Mouse (Mus musculus) monocyte, adult 2 months (primary cell): ENCODE data around the gene Map2k2.
"Not testable (repeated sequence)": the region's sequence is repeated elsewhere in the genome, so short reads cannot be mapped to it uniquely, and the experiment has no call there.

Experiments used
- DNase-seq, 2 experiments: peaks; one replicate each; pipeline ENCODE4 v3.0.0; 2022; ENCODE audit warnings: low spot score in 2 of 2, low read depth in 1 of 2

Map2k2 gene

DNA sequence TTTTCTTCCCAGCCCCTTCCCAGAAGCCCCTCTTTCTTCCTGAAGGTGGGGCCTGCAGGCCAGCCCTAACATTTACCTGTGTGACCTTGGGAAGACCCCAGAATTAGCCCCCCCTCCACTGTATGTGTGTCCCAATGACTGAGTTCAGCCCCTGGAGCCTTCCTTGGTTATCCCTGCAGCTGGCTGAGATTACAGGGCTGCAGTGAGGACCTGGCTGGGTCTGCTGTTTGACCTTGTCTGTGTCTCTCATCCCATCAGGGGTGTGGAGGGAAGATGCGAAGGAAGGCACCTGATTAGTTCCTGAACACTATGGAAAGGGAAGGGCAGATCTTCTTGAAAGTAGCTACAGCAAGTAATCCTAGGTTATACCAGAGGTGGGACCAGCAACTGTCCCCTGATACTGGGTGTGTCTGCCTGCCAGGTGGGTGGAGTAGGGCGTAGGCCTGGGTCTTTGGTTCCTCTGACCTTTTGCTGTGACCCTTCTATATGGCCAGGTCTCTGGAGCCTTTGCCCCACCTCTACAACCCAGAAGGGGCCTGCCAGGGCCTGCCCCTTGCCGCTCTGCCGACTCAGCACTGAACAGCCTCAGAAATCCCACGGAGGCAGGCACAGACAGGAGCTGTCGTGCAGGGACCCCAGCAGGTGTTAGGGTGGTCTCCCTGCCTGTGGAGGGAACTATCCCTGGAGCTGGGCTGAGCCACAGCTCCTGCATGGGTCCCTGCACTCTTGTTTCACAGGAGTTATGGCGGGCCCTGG is 35.9 kb downstream of the Map2k2 start:
- no peak for DNase-seq

DNA sequence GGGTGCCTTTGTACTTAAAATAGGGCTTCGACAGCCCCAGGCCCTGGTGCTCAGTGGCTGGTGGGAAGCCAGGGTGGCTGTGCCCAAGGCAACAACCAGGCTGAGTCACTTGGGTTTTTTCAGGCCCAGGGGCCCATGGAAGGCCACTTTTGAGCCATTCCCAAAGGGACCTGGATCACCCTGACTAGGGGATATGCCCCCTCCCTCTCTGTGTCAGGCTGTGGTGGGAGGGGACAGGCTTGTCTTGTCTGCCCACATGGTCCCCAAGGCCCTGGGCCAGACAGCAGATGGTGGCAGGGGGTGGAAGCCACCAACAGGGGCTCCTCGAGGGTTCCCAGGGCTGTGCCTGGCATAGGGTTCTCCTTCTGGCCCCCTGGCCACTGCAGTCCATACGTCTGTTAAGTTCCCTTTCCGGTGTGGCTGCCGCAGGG is 36.9 kb downstream of the Map2k2 start:
- DNase-seq = no peak

DNA sequence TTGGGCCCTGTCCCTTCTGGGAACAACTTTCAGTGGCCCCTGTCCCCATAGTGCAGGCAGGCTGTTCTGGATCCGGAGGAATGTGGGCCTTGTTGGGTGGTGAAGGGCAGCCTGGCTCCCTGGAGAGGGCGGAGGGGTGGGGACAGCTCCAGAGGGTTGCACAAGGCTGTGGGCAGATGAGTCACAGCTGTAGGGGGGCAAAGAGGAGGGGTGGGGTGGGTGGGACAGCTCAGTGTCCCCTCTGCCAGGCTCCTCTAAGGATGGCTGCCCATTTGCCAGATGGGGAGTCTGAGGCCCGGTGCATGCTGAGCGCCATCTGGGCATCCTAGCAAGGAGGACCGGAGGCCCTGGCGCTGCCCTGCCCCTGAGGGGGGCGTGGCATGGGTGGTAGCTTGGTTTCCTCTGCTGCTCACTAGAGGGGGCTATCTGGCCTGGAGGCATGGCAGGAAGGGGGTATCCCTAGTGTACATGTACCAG is 37.5 kb downstream of the Map2k2 start:
- DNase-seq = no peak

DNA sequence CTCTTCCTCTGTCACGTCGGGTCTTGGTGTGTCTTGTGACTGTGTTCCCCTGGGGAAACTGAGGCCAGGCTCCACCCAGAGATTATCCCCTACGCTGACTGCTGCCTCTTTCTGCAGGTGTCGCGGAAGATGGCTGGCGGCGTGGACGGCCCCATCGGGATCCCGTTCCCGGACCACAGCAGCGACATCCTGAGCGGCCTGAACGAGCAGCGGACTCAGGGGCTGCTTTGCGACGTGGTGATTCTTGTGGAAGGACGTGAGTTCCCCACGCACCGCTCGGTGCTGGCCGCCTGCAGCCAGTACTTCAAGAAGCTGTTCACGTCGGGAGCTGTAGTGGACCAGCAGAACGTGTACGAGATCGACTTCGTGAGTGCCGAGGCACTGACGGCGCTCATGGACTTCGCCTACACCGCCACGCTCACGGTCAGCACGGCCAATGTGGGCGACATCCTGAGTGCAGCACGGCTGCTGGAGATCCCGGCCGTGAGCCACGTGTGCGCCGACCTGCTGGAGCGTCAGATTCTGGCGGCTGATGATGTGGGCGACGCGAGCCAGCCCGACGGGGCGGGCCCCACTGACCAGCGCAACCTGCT is 38.2 kb downstream of the Map2k2 start:
- DNase-seq = no peak

DNA sequence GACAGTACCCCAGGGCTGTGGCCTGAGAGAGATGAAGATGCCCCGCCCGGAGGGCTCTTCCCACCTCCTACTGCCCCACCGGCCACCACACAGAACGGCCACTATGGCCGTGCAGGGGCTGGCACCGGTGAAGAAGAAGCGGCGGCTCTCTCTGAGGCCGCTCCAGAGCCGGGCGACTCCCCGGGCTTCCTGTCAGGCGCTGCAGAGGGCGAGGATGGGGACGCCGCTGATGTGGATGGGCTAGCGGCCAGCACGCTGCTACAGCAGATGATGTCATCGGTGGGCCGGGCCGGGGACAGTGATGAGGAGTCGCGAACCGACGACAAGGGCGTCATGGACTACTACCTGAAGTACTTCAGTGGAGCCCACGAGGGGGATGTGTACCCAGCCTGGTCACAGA is 39.0 kb downstream of the Map2k2 start:
- DNase-seq = no peak

DNA sequence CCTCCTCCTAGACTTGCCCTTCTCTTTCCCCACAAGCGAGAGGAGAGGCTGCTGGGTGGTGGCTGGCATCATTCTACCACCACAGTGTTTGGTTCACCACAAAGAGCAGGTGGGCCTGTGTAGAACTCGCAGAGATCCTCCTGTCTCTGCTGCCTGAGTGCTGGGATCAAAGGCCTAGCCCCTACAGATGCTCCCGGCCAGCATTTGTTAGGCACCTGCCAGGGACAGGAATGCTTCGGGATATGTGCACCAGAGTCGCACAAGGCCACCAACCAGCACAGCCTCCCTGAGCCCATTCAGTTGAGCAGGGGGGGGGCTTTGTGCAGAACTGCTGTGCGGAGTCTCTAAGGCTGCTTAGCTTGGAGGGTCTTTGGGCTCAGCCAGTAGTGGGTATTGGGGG is 39.6 kb downstream of the Map2k2 start:
- DNase-seq = no peak

DNA sequence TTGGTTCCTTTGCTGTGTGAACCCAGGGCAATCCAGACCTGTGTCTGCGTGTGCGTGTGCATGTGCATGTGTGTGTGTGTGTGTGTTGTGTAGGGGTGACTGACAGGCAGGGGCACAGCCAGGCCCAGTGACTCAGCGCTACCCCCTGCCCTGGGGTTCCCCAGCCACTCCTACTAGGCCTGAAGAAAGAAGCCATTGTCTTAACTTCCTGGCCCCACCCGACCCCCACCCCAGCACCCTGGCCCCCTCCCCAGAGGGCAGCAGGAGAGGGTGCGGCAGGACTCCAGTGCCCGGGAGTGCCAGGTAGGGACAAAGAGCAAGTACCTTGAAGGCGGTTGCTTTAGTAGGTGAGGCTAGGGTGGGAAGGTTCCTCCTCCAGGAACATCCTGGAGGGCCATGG is 40.1 kb downstream of the Map2k2 start:
- no peak for DNase-seq

DNA sequence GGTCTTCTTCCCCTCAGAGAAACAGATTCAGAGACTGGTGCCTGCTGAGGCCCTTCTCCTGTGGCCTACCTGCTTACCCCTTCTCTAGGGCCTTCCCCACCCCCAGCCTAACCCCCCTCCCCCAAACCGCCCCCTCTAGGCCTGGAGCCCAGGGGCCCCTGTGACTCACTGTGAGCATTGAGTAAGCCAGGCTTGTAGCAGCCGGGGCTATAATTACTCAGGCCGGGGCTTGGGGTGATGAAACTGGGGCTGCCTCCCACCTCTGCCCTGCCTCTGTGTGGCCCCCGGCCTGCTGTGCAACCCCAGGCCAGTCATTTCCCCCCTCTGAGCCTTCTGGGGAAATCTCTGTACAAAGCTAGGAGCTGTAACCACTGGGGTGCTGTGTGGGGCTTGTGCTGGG is 40.6 kb downstream of the Map2k2 start:
- DNase-seq = no peak

DNA sequence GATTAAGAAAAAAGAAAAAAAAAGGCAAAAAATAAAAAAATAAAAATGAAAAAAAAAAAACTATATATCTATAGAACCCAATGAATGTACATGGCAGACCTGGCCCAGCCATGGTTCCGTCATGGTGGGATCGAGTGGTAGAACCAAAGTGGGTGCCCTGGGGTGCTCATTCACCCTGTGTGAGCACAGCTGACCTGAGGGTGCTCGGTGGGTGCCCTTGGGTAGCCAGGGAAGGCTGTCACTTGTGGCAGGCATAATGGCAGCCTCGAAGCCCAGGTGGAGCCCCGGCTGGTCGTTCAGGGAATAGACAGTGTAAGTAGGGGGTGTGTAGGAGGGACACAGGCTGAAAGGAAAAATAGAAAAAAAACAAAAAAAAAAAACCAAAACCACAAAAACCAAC is 45.5 kb downstream of the Map2k2 start:
- DNase-seq = no peak

DNA sequence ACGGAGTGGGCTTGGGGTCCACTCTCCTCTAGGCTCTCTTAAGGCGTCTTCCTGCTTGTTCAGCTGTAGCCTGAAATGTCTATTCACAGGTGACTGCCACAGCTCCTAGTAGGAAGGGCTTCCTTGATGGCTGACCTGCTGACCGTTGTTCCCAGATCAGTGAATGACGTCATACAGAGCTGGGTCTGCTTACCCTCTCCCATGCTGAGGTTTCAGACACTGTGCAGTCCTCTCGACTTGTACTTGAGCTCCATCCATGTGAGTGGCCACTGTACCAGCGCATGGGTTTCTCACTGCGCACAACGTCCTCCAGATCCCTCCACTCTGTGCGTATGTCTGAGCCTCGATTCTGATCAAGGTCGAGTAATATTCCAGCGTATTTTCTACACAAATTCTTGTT is 46.9 kb downstream of the Map2k2 start:
- no peak for DNase-seq

DNA sequence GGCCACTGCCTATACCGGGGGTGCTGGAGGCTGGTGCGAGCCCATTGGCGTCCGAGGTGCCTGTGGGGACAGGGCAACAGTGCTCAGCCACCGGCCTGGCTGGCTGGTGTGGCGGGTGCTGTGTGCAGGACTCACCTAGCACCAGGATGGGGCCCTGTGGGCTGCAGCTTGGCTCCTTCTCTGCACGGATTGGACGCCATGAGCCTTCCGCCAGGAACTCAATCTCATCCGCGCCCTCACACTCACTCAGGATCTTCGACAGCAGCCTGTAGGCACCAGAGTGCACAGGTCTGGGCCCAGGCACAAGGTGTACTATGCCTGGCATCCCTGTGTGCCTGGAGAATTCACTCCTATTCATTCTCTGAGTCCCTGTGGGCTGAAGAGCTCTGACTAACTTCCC is 48.6 kb downstream of the Map2k2 start:
- no peak for DNase-seq

DNA sequence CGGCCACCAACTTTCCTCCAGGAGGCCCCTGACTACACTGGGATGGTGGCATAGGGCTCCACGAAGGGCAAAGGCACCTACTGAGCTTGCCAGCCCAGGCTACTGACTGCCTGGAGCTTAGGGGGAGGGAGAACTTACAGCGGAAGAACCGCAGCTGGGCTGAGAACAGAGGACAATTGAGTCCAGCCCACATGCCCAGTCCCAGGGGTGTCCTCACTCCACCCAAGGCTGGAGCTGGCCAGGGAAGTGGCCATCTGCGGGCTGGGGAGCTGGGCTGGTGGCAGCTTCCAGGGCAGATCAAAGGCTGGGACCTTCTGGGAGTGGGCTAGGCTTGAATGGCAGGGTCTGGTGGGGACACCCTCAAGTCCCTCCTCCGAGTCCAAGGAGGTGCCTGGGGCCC is 49.0 kb downstream of the Map2k2 start:
- no peak for DNase-seq

DNA sequence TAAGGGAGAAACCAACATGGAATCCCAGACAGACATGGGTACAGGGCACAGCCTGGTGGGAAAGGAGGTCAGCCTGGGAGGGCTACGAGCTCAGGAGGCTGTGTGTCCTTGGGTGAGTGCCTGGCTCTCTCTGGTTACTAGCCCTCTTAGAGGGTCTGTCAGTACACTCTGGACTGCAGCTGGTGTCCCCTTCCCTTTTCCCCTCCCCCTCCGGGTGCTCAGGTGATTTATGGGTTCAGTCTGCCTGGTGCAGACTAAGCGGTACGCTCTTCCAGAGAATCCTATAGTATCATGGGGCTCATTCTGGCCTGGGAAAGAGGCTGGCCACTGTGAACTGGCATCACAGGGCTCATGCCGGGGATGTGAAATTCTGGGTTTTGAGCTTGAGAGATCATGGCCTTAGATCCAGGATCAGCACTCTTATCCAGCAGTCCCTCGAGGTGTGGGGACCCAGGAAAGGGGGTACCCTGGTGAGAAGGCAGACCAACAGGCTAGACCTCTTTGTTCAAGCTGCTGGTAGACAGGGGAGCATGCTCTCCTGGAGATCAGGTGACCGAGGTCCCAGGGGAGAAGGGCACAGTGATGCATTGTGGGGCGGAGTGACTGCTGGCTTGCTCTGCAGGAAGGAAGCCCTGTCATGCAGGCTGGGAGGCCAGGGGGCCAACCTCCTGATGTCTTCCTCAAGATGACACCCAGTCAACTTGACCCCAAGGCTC is 56.0 kb downstream of the Map2k2 start:
- no peak for DNase-seq

DNA sequence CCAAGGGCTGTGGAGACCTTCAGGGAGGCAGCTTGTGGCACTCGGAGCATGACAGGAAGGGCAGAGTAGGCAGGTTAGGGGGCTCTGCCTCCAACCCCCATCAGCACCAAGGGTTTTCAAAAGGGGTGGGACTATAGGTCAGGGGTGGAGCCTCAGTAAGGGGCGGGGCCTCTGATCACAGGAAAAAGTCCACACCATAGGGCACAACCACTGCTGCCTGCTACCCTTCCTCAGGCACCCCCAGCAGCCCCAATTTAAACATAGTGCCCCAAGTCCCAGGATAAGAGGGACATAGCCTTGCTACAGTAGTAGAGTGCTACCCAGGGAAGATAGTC is 56.6 kb downstream of the Map2k2 start:
- no peak for DNase-seq

DNA sequence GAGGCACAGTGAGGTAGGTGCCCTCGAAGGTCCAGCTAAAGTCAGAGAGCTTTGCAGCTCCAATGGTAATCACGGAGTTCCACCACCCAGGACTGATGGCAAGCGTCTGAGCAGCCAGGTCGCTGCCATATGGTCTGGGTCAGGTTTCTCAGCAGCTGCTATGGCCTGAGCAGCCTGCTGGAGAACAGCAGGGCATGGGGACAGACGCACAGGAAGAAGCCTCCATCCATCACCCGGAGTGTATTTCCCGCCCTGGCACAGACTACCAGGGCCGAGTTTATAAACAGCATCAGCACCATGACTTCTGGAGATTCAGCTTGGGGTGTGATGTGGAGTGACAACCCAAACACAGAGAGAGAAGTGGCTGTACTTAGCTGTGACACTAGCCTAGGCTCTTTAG is 59.4 kb downstream of the Map2k2 start:
- no peak for DNase-seq

DNA sequence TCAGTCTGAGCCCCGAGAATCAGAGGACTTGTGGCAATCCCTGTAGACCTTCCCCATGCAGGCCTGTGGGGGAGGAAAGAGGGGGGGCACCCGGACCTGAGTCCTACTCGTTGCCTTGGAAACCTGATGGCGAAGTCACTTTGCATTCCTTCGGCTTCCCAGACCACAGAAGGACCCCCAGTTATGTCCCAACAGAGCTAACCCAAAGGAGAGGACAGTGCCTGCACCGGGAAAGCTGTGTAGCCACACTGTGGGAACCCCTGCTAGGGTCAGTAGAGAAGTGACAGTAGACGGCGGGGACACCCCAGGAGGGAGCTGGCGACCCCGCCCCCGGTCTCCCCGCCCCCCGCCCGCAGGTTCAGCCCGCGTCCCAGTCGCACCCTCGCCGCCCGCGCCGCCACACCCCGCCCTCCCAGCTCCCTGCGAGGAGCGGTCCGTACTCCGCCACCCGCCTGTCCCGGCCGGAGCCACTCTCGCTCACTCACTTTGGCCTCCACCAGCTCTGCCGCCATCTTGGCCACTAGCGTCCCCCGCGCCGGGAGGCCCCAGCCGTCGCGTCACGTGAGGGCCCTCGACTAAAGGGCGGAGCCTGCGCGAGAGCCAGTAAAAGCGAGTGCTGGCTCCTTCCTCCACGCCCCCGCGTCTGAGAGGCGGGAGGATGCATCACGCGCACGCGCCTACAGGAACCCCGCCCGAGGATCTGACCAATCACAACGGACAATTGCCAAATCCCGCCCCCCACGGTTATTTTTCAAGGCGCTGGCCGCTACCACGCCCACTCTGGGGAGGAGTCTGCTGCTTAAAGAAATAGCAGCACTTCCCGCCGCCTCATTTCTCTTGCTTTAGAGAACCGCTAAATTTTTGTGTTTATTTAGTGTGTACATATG is 61.7 kb downstream of the Map2k2 start, which contains the start of gene Pias4:
Pias4 (minus strand) TSS at position 724 of the 887 bp plus-strand sequence.
- DNase-seq = peak; percentile 100

DNA sequence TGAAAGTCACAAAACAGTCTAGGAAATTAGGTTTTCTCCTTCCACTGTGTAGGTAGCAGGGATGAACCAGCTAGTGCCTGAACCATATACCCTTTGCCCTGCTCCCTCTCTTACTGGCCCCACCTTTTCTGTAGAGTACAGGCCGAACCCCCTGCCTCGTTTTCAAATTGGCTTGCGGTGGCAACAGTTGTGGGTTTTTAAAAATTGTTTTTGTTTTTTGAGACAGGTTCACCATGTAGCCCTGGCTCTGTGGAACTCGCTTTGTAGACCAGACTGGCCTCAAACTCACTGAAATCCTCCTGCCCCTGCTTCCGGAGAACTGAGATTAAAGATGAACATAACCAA is 62.3 kb downstream of the Map2k2 start:
- no peak for DNase-seq

DNA sequence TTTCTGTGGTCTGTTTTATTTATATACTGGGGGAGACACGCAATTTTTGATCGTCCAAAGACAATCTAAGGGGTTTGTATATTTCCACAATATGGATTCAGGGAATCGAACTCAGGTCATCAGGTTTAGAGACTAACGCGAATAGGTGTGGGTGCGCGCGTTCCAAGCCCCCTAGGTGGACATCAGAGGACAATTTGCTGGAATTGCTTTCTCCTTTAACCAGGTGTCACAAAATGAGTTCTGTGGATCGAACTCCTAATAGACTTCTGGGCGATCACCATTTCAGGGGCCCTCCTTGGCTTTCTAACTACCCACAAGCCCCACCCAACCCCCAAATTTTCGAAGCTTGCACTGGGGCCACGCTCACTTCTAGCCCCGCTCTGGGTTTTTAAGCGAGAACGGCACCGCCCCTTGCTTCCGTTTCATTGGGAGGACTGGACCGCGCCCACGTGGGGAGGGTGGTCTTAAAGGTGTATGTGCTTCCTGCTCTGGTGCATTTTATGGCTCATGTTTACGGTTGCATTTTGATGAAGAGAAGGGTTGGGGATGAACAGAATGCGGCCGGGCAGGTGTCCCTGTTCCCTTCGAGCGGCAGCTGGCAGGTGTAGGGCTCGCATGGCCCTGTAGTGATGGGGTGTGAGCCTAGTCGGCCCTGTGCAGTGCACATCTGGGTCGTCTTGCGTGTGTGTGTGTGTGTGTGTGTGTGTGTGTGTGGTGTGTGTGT is 63.0 kb downstream of the Map2k2 start:
- no peak for DNase-seq

DNA sequence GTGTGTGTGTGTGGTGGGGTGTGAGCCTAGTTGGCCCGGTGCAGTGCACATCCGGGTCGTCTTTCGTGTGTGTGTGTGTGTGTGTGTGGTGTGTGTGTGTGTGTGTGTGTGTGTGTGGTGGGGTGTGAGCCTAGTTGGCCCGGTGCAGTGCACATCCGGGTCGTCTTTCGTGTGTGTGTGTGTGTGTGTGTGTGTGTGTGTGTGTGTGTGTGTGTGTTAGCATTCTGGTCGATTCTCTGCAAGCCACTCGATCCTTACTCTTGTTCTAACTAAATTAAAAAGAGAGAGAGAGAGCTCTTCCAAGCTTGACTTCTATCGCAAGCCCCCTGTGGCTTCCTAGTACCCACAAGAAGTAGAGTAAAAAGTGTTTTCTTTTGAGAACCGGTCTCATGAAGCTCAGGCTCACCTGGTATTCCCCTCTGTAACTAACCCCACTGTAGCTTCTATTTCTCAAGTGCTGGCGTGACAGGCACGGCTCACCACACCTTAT is 63.7 kb downstream of the Map2k2 start:
- not testable (repeated sequence) for DNase-seq

DNA sequence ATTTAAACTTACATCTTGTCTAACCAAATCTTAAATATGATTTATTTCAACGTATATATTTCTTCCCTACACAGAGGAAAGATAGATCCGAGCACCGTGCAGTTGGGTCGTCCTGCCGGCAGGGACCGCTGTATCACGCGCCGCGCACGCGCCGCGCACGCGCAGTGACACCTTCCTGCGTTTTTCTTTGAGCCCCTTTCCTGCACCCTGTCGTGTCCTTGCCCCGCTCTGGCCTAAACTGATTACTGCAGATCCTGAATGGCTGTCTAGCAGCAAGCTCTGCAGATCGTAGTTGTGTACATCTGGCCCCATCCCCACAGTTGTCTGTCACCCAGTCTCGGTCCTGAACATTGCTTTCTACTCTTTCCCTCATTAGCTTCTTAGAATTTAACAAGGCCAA is 67.4 kb downstream of the Map2k2 start:
- peak in 1 of 2 experiments; percentile 67 for DNase-seq
